Mouse (Mus musculus) left cerebral cortex, postnatal 4 days (tissue): ENCODE data around the gene Gm4305. TPM values are rescaled to one million over a fixed set of nuclear protein-coding genes. Genes with fewer than 3 reads are reported as not detected.
A peak's percentile ranks its signal among the peaks of the same experiment; 100 is the strongest.
"Not testable (repeated sequence)": the region's sequence is repeated elsewhere in the genome, so short reads cannot be mapped to it uniquely, and the experiment has no call there.

Experiments
- DNase-seq: peaks from one replicate; pipeline ENCODE4 v3.0.0-alpha.2; 2022
- intact Hi-C: fragments of 180-260 bp; cut with DNase I; formaldehyde crosslinking; loops from one replicate; pipeline ENCODE4 v1.15.1; 2025
- total RNA-seq, 2 experiments: library from RNA; stranded (reverse); gene quantifications; 2 replicates each; pipeline ENCODE4 v1.2.3; 2021

The Gm4305 gene
- not detected for total RNA-seq

GRCm38 (mm10) chr10:100350793-100351192 is at the start of gene Gm4305:
TSS of gene Gm4305 (plus strand) at chr10:100351093.
- intact Hi-C loops, DNase-seq: not testable (repeated sequence)

GRCm38 (mm10) chr10:100335376-100335775 is 15.5 kb upstream of the Gm4305 start, which contains the start of gene Gm4301:
TSS of gene Gm4301 (plus strand) at chr10:100335676.
- intact Hi-C loops, DNase-seq: not testable (repeated sequence)

GRCm38 (mm10) chr10:100340536-100340935 is 10.4 kb upstream of the Gm4305 start, which contains the start of gene Gm4302:
TSS of gene Gm4302 (plus strand) at chr10:100340836.
- DNase-seq, intact Hi-C loops: not testable (repeated sequence)

- intact Hi-C loops, DNase-seq: not testable (repeated sequence)
These were observed 5.2 kb upstream of the Gm4305 start, which contains the start of gene Gm4303 for GRCm38 (mm10) chr10:100345672-100346071. TSS of gene Gm4303 (plus strand) at chr10:100345972.

GRCm38 (mm10) chr10:100356841-100357240 is 5.9 kb downstream of the Gm4305 start:
- intact Hi-C loops = not testable (repeated sequence)

GRCm38 (mm10) chr10:100361038-100361437 is 10.1 kb downstream of the Gm4305 start, which contains the start of gene Gm4307:
TSS of gene Gm4307 (plus strand) at chr10:100361338.
- intact Hi-C loops, DNase-seq: not testable (repeated sequence)

More at GRCm38 (mm10) chr10:100356841-100357240, 5.9 kb downstream of the Gm4305 start:
- peak; percentile 1 for DNase-seq

- intact Hi-C loops, DNase-seq: not testable (repeated sequence)
These were observed 31.6 kb downstream of the Gm4305 start, which contains the start of gene Gm4312 for GRCm38 (mm10) chr10:100382460-100382859. TSS of gene Gm4312 (minus strand) at chr10:100382560.

Other genes with a start within 250 kb of the Gm4305 start
- not detected for gene Gm4301, start 15.4 kb upstream of the Gm4305 start, total RNA-seq
- gene Gm4302, start 10.3 kb upstream of the Gm4305 start, total RNA-seq = not detected
- gene Gm4303, start 5.1 kb upstream of the Gm4305 start, total RNA-seq = not detected
- not detected for gene Gm4307, start 10.2 kb downstream of the Gm4305 start, total RNA-seq
- not detected for gene Gm4312, start 31.5 kb downstream of the Gm4305 start, total RNA-seq
- 10 to 100 TPM; 11.6 to 12.6 TPM for gene Tmtc3, start 136.3 kb downstream of the Gm4305 start, total RNA-seq
- gene Cep290, start 136.5 kb downstream of the Gm4305 start, total RNA-seq = 10 to 100 TPM; 11.1 to 13.1 TPM
- gene 4930430F08Rik, start 239.3 kb downstream of the Gm4305 start, total RNA-seq = 10 to 100 TPM; 16.8 to 21.4 TPM
- gene 1700017N19Rik, start 239.4 kb downstream of the Gm4305 start, total RNA-seq = not detected